Mouse (Mus musculus): ENCODE results near the gene Spop. TPM values are rescaled to one million over a fixed set of nuclear protein-coding genes. Genes with fewer than 3 reads are reported as not detected.

Spop gene
- 71.3 and 74.6 TPM in 2 replicates for polyA plus RNA-seq (2012; rRNA removed)

GRCm38 (mm10) chr11:95413641-95414535 is at the start of gene Spop:
TSS of gene Spop (plus strand) at chr11:95414080.

GRCm38 (mm10) chr11:95384319-95384972 is 29.4 kb upstream of the Spop start, which contains the start of gene Slc35b1:
TSS of gene Slc35b1 (plus strand) at chr11:95384692.

GRCm38 (mm10) chr11:95514298-95514861 is 100.5 kb downstream of the Spop start, which contains the start of gene Nxph3:
TSS of gene Nxph3 (minus strand) at chr11:95514570.

Other genes starting within 250 kb of the Spop start
- not detected in 2 replicates for gene Tac4, start 152.6 kb upstream of the Spop start, polyA plus RNA-seq (2012; rRNA removed)
- gene Kat7, start 103.8 kb upstream of the Spop start, polyA plus RNA-seq (2012; rRNA removed), result 30.4 and 42.3 TPM in 2 replicates
- 39.2 and 45.2 TPM in 2 replicates for gene Fam117a, start 77.1 kb upstream of the Spop start, polyA plus RNA-seq (2012; rRNA removed)
- 82.1 and 102 TPM in 2 replicates for gene Slc35b1, start 29.4 kb upstream of the Spop start, polyA plus RNA-seq (2012; rRNA removed)
- gene Nxph3, start 100.5 kb downstream of the Spop start, polyA plus RNA-seq (2012; rRNA removed), result 2.6 and 3.4 TPM in 2 replicates
- gene Ngfr, start 173.7 kb downstream of the Spop start, polyA plus RNA-seq (2012; rRNA removed), result 40.6 and 81.6 TPM in 2 replicates